ENCODE assay signal across 8 mouse cellular contexts in the genomic region with DNA sequence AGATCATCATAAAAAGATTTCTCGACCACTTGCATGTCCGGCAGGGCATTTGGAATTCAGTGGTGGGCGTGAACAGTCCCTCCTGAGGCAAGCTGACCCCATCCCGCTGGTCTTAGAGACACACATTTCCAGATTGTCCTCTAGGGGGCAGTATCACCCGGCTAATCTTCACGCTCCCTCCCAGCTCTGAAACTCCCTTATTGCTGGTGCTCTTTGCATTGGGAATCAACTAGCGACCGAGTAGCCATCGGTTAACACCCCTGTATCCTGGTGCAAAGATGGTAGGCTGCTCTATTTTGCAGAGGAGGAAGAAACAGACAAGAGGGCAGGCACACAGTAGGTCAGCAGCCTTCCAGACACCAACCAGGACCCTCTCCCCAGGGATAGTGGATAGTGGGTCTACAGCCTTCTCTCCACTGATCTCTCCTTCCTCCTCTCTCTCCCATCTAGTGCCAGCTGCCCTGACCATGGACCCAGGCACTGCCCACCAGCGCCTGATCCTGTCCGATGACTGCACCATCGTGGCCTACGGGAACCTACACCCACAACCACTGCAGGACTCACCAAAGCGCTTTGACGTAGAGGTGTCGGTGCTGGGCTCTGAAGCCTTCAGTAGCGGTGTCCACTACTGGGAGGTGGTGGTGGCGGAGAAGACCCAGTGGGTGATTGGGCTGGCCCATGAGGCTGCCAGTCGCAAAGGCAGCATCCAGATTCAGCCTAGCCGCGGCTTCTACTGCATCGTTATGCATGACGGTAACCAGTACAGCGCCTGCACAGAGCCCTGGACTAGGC. TPM values are rescaled to one million over a fixed set of nuclear protein-coding genes. Genes with fewer than 3 reads are reported as not detected.
DNase-seq lines count a peak whose midpoint lies in the region; ATAC-seq and TF ChIP-seq lines count a peak whose summit lies in the region.

No protein-coding gene starts in this region.

- H3K36me3 ChIP-seq in heart, adult 2 months (ENCODE audit: control insufficient read depth, insufficient read depth, low read length), result no peaks in the 10 kb centered on the region
- H3K36me3 ChIP-seq in heart, embryonic 11.5 days (ENCODE audit: control insufficient read depth, insufficient read depth, low read length), result no peaks in the 10 kb centered on the region; the same call in 1 of the 2 replicates
- H3K36me3 ChIP-seq in midbrain, embryonic 12.5 days, result peaks cover 15% of the 10 kb centered on the region; the same call in 1 of the 2 replicates

- no peak overlapping the region for H3K4me2 ChIP-seq in heart, embryonic 11.5 days
- no peak overlapping the region for H3K4me2 ChIP-seq in midbrain, embryonic 12.5 days (replicated peaks)

- no peaks in the 10 kb centered on the region for H3K4me1 ChIP-seq in heart, adult 2 months (ENCODE audit: control insufficient read depth, insufficient read depth, low read length)
- H3K4me1 ChIP-seq in heart, embryonic 11.5 days (ENCODE audit: control insufficient read depth, insufficient read depth, low read length), result peaks cover 12% of the 10 kb centered on the region
- no peaks in the 10 kb centered on the region for H3K4me1 ChIP-seq in bone marrow macrophage, adult 2 months (ENCODE audit: control insufficient read depth, insufficient read depth, low read length)
- H3K4me1 ChIP-seq in midbrain, embryonic 12.5 days, result peaks cover 26% of the 10 kb centered on the region

- TF ChIP-seq POLR2A in heart, adult 2 months (IDR thresholded peaks at IDR 0.05; ENCODE audit: insufficient read depth, low read depth, low read length), result no peak
- no peak for TF ChIP-seq POLR2A in bone marrow macrophage, adult 2 months (IDR thresholded peaks at IDR 0.05; ENCODE audit: borderline replicate concordance, low read depth, low read length)

- DNase-seq in heart, adult 2 months, result peak in 1 of 2 experiments; percentile 27
- peak; percentile 62 to 63 for DNase-seq in B cell, adult 2 months
- peak in 1 of 2 experiments; percentile 63 for DNase-seq in layer of hippocampus, adult 2 months (ENCODE audit: low spot score in 2 of 2)
- no peak for DNase-seq in urinary bladder, postnatal 10 days (ENCODE audit: low spot score)

- no peaks in the 10 kb centered on the region for H3K79me2 ChIP-seq in heart, adult 2 months (replicated peaks; ENCODE audit: control insufficient read depth, insufficient read depth, low read length)

- no peaks in the 10 kb centered on the region for H3K9me3 ChIP-seq in heart, embryonic 11.5 days (replicated peaks; ENCODE audit: control insufficient read depth, low read length)
- H3K9me3 ChIP-seq in midbrain, embryonic 12.5 days, result no peaks in the 10 kb centered on the region

- peak; percentile 89 for TF ChIP-seq CTCF in heart, adult 2 months (IDR thresholded peaks at IDR 0.05)
- TF ChIP-seq CTCF in bone marrow macrophage, adult 2 months (IDR thresholded peaks at IDR 0.05; ENCODE audit: low read depth, low read length), result peak; percentile 91
- peak; percentile 93 for TF ChIP-seq CTCF in layer of hippocampus, adult 2 months (conservative IDR thresholded peaks at IDR 0.05)

- WGBS in heart, adult 2 months, result 66% methylated on average over 24 of the region's 24 CpGs
- WGBS in heart, embryonic 11.5 days (ENCODE audit: insufficient replicate concordance), result 58% methylated on average over 24 of the region's 24 CpGs
- 65% methylated on average over 24 of the region's 24 CpGs for WGBS in midbrain, embryonic 12.5 days

- no peaks in the 10 kb centered on the region for H3K27me3 ChIP-seq in heart, adult 2 months (ENCODE audit: control insufficient read depth, insufficient read depth, low read length)
- no peaks in the 10 kb centered on the region for H3K27me3 ChIP-seq in heart, embryonic 11.5 days (ENCODE audit: control insufficient read depth, insufficient read depth, low read length)
- peaks cover 14% of the 10 kb centered on the region for H3K27me3 ChIP-seq in midbrain, embryonic 12.5 days

- intact Hi-C loops in heart, adult 2 months (cut with DNase I), result loop anchor here (1.0 kb wide), 2 partner anchors 174 to 178 kb away; no protein-coding TSS in a partner anchor

- H3K27ac ChIP-seq in heart, adult 2 months, result no peak overlapping the region
- no peak overlapping the region for H3K27ac ChIP-seq in heart, embryonic 11.5 days (ENCODE audit: low read depth, low read length)
- H3K27ac ChIP-seq in bone marrow macrophage, adult 2 months (ENCODE audit: insufficient read depth, low read depth, low read length), result no peak overlapping the region
- no peak overlapping the region for H3K27ac ChIP-seq in layer of hippocampus, adult 2 months
- no peak overlapping the region for H3K27ac ChIP-seq in midbrain, embryonic 12.5 days (replicated peaks)

- H3K9ac ChIP-seq in heart, adult 2 months (ENCODE audit: low read depth, low read length), result no peak overlapping the region
- no peak overlapping the region for H3K9ac ChIP-seq in heart, embryonic 11.5 days (ENCODE audit: low read depth, low read length)
- H3K9ac ChIP-seq in midbrain, embryonic 12.5 days (replicated peaks), result no peak overlapping the region

- 0 out of 2 replicates have a peak, but pooled peaks have one; percentile 23 for TF ChIP-seq EP300 in heart, adult 2 months (IDR thresholded peaks at IDR 0.05; ENCODE audit: insufficient read depth, low read depth, low read length)

- H3K4me3 ChIP-seq in heart, adult 2 months, result no peak overlapping the region
- no peak overlapping the region for H3K4me3 ChIP-seq in heart, embryonic 11.5 days (ENCODE audit: low read depth, low read length)
- no peak overlapping the region for H3K4me3 ChIP-seq in bone marrow macrophage, adult 2 months (ENCODE audit: insufficient read depth, low read length)
- H3K4me3 ChIP-seq in layer of hippocampus, adult 2 months, result no peak overlapping the region
- no peak overlapping the region for H3K4me3 ChIP-seq in midbrain, embryonic 12.5 days

- ATAC-seq in heart, embryonic 11.5 days (replicated peaks; ENCODE audit: insufficient number of reproducible peaks, low FRiP score, low TSS enrichment), result no peak
- peak; percentile 57; the same call in 1 of the 2 replicates for ATAC-seq in erythroid progenitor cell, adult 5-6 weeks (replicated peaks; ENCODE audit: low FRiP score, poor library complexity, severe bottlenecking)
- ATAC-seq in midbrain, embryonic 12.5 days (ENCODE audit: low FRiP score, low read depth), result 0 out of 2 replicates have a peak, but pooled peaks have one; percentile 16

RNA-seq across cellular contexts. Expression of gene Trim62, which starts 25.4 kb away (rescaled TPM):
- total RNA-seq in heart, adult 2 months (2021), result 1 to 10 TPM; 1.2 to 1.5 TPM
- 1.2 and 1.3 TPM in 2 replicates for polyA plus RNA-seq in heart, adult 2 months (2012; rRNA removed)
- 4.4 and 6.2 TPM in 2 replicates for polyA plus RNA-seq in heart, embryonic 11.5 days (2014; fragmentation: Nextera tagmentation; extraction: Ambion mirVana)
- polyA plus RNA-seq in bone marrow macrophage, adult 2 months (2012; ENCODE audit: insufficient read depth, insufficient read length, missing spikeins), result 4.2 and 4.9 TPM in 2 replicates
- 0.36 TPM in 1 of 2 replicates, not detected in the other for total RNA-seq in erythroid progenitor cell, adult 5-6 weeks (2015; ENCODE audit: low replicate concordance)
- total RNA-seq in erythroid progenitor cell, adult 5-6 weeks (2017; ENCODE audit: low replicate concordance), result 0.90 TPM in 1 of 2 replicates, not detected in the other
- total RNA-seq in layer of hippocampus, adult 2 months (2021), result 10 to 100 TPM; 13.0 to 14.2 TPM
- 14.9 and 16.7 TPM in 2 replicates for polyA plus RNA-seq in midbrain, embryonic 12.5 days (2016; fragmentation: Nextera tagmentation; extraction: Ambion mirVana)

RNA-seq across cellular contexts. Expression of gene Azin2, which starts 53.5 kb away (rescaled TPM):
- 1 to 10 TPM; 2.0 to 3.0 TPM for total RNA-seq in heart, adult 2 months (2021)
- polyA plus RNA-seq in heart, adult 2 months (2012; rRNA removed), result 3.2 and 3.7 TPM in 2 replicates
- polyA plus RNA-seq in heart, embryonic 11.5 days (2014; fragmentation: Nextera tagmentation; extraction: Ambion mirVana), result 4.1 and 4.6 TPM in 2 replicates
- 1.8 and 2.6 TPM in 2 replicates for polyA plus RNA-seq in bone marrow macrophage, adult 2 months (2012; ENCODE audit: insufficient read depth, insufficient read length, missing spikeins)
- 3.4 TPM in 1 of 2 replicates, not detected in the other for total RNA-seq in erythroid progenitor cell, adult 5-6 weeks (2015; ENCODE audit: low replicate concordance)
- not detected in 2 replicates for total RNA-seq in erythroid progenitor cell, adult 5-6 weeks (2017; ENCODE audit: low replicate concordance)
- 10 to 100 TPM; 35.2 to 39.9 TPM for total RNA-seq in layer of hippocampus, adult 2 months (2021)
- 16.4 and 16.9 TPM in 2 replicates for polyA plus RNA-seq in midbrain, embryonic 12.5 days (2016; fragmentation: Nextera tagmentation; extraction: Ambion mirVana)
